Mouse (Mus musculus) cortical plate, adult 2 months (tissue): ENCODE results near the gene St6galnac6. TPM values are rescaled to one million over a fixed set of nuclear protein-coding genes. Genes with fewer than 3 reads are reported as not detected.
A peak's percentile ranks its signal among the peaks of the same experiment; 100 is the strongest.

Experiments
- H3K27ac ChIP-seq: fragments of 200-500 bp; 2 replicates; pipeline ENCODE4 v1.5.1; 2012; ENCODE audit warnings: low read length, control low read depth, inconsistent platforms; ENCODE audit not compliant: insufficient read depth
- H3K4me1 ChIP-seq: fragments of 200-500 bp; 2 replicates; pipeline ENCODE4 v1.6.1; 2011; ENCODE audit warnings: low read length; ENCODE audit not compliant: control insufficient read depth, insufficient read depth
- H3K4me3 ChIP-seq: fragments of 200-500 bp; 2 replicates; pipeline ENCODE4 v1.5.1; 2011; ENCODE audit warnings: mild to moderate bottlenecking, low read length, control low read depth; ENCODE audit not compliant: insufficient read depth
- CTCF ChIP-seq: fragments of 200-500 bp; IDR thresholded peaks from 2 replicates; pipeline ENCODE4 v1.5.1; 2011; ENCODE audit warnings: mild to moderate bottlenecking, control low read depth, low read length; ENCODE audit not compliant: insufficient read depth; ENCODE audit errors: extremely low read depth
- POLR2A ChIP-seq: fragments of 200-500 bp; IDR thresholded peaks from 2 replicates; pipeline ENCODE4 v1.6.1; 2011; ENCODE audit warnings: mild to moderate bottlenecking, low read length, control low read depth; ENCODE audit not compliant: insufficient read depth; ENCODE audit errors: extremely low read depth
- polyA plus RNA-seq: library from polyadenylated mRNA; depleted of rRNA; stranded (reverse); fragments of >200 nt; gene quantifications from 2 replicates; pipeline ENCODE4 v1.2.3, GENCODE M21; 2012

Gene St6galnac6
- polyA plus RNA-seq, 1 experiment = 101 TPM

DNA sequence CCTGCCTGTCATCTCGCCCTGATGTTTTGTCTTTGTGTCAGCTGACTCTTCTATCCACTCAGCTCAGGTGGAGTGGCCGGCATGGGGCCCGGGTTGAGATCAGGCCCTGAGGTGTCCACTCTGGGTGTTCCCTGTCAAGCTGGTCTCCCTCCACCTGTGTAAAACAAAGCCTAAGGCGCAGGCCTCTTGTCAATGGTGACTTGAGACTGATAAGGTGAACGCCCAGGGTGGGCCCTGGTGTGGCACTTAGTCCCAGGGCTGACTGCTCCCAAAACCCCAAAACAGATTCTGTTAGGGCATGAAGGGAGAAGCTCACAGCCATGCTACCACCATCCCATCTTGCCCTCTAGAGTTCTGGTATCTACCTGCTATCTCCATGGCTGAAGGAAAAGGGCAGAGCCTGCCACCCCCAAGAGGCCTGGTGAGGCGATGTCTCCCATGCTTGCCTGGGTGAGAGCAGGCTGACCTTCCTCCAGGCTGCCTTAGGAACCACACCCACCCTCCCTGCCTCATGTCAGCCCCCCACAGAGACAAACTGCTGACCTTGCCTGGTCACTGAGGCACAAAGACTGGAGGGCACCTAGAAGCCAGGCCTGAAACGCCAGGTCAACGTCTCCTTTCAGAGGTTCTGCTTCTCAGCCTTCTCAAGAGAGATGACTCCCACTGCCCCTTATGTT is 45.4 kb downstream of the St6galnac6 start:
- no peak for TF ChIP-seq POLR2A
- TF ChIP-seq CTCF = no peak
- no peaks in the 10 kb centered on the region for H3K4me1 ChIP-seq
- no peak overlapping the region for H3K27ac ChIP-seq
- H3K4me3 ChIP-seq = no peak overlapping the region

DNA sequence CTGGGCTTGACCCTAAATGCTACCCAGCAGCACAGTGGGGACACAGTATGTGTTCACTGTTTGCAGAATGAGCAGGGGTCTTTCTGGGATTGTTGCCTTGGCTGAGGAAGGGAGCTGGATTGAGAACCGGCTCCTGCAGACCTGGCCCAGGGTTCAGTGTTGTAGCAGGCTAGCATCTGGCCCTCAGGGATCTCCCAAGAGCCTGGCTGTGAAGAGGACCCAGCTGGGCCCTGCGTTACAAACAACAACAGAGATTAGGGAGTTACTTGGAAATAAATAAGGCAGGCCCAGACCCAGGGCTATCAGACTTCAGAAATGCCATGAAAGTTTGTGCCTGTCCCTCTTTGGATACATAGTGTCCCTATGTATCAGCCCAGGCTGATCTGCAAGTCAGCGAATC is 46.1 kb downstream of the St6galnac6 start:
- H3K4me3 ChIP-seq = no peak overlapping the region
- H3K27ac ChIP-seq = no peak overlapping the region
- no peaks in the 10 kb centered on the region for H3K4me1 ChIP-seq
- no peak for TF ChIP-seq CTCF

DNA sequence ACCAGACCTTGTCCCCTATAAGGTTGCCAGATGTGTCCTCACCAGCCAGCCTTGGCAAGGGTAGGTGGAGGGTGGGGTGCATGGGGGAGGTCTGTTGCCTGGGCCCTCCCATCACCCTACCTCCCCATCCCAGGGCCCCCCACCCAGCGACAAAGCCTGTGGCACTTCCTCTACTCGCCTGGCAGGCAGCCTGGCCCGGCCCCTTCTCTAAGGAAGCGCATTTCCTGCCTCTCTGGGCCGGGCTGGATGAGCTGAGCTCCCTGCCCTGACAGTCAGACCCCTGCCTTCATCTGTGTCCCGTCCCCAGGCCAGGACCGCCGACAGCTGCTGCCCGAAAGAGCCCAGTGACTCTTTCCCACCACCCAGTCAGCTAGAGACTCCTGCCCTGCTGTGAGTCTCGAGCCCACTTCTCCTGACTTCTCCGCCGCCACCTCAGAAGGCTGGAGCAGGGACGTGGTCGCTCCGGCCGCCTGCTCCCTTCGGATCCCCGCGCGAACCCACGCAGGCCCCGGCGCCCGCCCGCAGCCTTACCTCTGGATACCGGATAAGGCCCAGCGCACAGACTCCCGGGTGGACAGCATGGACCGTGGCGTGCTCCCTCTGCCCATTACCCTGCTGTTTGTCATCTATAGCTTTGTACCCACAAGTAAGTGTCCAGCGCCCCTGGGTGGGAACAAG is 47.0 kb downstream of the St6galnac6 start, which contains the start of gene Eng:
Gene Eng (plus strand): TSS at position 217 of the 678 bp plus-strand sequence.
- TF ChIP-seq POLR2A = no peak
- no peak for TF ChIP-seq CTCF
- no peaks in the 10 kb centered on the region for H3K4me1 ChIP-seq
- peak within 1 kb of the TSS; percentile 94 for H3K27ac ChIP-seq
- peak within 1 kb of the TSS; percentile 24 for H3K4me3 ChIP-seq

DNA sequence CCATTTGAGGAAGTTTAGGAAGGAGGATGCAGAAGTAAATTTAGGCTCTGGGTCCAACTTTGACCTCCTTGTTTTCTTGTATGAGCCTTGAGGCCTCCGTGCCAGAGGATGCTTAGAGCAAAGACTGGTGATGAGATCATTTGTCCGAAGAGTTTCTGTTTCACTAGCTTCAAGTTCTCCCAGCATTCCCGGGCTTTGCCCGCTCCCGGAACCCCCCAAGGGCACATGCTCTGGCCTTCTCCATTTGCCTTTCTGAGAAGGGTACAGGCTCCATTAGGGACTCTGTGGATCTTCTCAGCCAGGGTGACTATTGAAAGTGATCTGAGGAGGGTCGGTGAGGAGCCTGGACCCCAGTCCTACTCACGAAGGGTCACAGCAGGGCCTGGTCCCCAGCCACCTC is 47.9 kb downstream of the St6galnac6 start:
- Histone ChIP-seq H3K4me3 (peak overlapping the region; percentile 24), H3K27ac (peak overlapping the region; percentile 94), H3K4me1 (no peaks in the 10 kb centered on the region)
- TF ChIP-seq CTCF = no peak
- no peak for TF ChIP-seq POLR2A

DNA sequence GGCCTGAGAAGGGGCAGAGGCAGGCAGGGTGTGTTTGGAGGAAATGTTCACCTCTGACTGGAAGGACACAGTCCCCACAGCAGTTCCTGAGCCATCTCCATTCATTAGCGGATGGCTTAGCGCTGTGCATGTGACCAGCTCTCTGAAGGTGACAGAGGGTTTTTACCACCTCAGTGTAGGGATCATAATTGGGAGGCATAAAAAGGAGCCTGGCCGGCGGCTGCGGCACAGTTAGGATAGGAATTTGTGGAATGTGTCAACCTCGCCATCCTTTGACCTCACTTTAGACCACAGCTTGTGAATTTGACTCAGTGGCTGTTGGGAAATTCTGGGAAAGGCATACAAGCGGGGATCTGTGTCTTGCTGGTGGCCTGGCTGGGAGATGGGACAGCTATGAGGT is 54.3 kb downstream of the St6galnac6 start:
- TF ChIP-seq CTCF = no peak
- TF ChIP-seq POLR2A = no peak
- no peak overlapping the region; the same call in 1 of the 2 replicates for H3K27ac ChIP-seq
- no peak overlapping the region for H3K4me3 ChIP-seq
- no peaks in the 10 kb centered on the region for H3K4me1 ChIP-seq

DNA sequence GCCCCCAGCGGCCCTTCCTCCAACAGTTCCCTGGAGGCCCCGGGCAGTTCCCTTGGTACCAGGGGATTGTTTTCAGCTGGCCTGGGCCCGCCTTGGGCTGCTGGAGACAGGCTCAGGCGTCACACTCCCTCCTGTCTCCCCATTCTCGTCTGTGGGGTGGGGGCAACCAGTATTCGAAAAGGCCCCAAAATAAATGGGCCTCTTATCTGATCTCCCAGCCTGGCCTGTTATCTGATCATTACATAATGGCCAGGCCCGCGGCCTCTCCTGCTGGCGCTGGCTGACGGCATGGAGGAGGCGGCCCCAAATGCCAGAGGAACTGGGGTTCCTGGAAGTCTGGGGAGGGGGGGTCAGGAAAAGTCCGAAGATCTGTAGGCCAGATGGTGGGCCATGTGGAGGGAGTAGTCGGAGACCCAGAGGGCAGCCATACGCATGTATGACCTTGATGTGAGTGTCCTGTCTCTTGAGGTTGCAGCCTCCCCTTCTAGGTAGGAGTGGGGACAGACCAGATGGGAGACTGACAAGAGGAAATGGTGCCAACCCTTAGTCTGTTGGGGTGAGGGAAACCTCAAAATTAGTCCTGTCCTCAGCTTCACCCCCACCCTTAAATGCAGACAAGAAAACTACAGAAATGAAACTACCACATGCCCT is 55.4 kb downstream of the St6galnac6 start:
- no peak overlapping the region for H3K4me3 ChIP-seq
- H3K4me1 ChIP-seq = no peaks in the 10 kb centered on the region
- H3K27ac ChIP-seq = peak overlapping the region; percentile 82
- TF ChIP-seq CTCF (no peak), POLR2A (no peak)

DNA sequence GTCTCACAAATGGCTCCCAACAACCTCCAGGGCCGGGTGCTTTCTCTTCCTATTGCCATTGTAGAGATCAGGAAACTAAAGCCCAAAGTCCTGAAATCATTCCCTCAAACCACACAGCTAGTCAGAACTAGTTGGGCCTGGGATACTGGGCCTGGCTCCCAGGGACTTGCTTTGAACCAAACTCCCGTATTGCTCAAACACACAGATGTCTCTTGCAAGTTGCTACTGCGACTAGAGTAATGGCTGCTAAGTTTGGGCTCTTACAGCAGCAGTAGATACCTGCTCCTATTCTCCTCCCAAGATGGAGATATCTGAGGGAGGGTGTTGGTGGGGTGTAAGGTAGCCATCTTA is 55.9 kb downstream of the St6galnac6 start:
- peak overlapping the region; percentile 82 for H3K27ac ChIP-seq
- H3K4me1 ChIP-seq = no peaks in the 10 kb centered on the region
- H3K4me3 ChIP-seq = no peak overlapping the region
- TF ChIP-seq CTCF (no peak), POLR2A (no peak)

DNA sequence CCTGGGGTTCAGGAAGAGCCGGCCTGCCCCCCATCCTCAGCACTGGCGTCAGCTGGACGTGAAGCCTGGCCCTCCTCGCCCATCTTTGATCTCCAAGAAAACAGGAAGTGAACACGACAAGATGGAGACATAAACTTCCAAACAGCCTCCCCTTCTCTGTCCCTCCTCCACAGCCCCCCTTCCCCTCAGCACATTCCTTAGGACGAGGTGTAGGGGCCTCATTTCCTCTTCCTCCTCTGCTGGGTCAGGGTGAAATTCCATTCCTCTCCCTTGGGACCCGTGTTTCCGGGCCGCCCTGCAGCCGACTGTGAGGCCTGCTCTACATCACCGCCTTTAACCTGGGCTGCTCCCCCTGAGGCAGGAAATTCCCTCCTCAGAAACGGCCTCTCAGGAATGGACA is 56.3 kb downstream of the St6galnac6 start:
- Histone ChIP-seq H3K27ac (peak overlapping the region; percentile 86), H3K4me1 (no peaks in the 10 kb centered on the region), H3K4me3 (no peak overlapping the region)
- no peak for TF ChIP-seq POLR2A

DNA sequence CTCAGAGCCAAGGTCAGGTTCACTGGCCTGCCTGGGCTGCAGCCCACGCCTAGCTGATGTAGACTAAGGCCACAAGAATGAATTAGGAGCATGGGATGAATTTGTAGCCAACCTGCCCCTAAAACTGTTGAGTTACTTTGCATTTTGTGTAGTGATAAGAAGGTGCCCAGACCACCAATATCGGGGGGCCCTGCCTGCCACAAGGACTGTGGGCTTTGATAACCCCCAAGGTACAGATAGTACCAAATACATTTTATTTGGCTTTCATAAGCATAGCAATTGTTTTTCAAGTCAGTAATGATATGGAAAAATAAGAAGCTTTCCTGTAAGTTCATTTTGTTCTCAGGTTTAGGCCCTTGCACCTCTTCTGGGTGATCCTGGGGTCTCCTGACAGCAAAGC is 59.4 kb downstream of the St6galnac6 start:
- no peak for TF ChIP-seq CTCF
- no peak for TF ChIP-seq POLR2A

More for the DNA sequence above, 59.4 kb downstream of the St6galnac6 start:
- Histone ChIP-seq H3K4me3 (no peak overlapping the region), H3K4me1 (no peaks in the 10 kb centered on the region), H3K27ac (no peak overlapping the region)
